Mouse (Mus musculus): ENCODE results near the gene Slc6a20a.

DNA sequence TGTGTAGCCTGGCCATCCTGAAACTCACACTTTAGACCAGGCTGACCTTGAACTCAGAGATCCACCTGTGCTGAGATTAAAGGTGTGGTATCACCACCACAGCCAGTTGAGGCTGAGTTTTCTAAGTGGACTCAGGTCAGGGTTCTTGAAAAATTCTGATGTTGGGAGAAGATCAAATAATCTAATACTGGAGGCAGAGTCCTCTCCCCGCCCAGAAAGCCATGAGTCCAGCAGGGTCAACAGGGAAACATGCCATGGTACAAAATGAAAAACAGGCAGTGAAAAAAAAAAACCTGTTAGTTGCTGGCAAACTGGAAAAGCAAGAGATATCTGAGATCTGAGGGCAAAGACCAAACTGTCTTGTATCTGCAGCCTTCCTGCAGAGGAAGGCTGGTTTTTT is 38.6 kb downstream of the Slc6a20a start:
- no peak for TF ChIP-seq POLR2A (IDR thresholded peaks at IDR 0.05; ENCODE audit: control insufficient read depth in 1 of 2, insufficient read depth in 1 of 2, low read depth in 1 of 2, low read length in 2 of 2, poor library complexity in 1 of 2)
- no peak for TF ChIP-seq SMC3 (IDR thresholded peaks at IDR 0.05; ENCODE audit: low read depth, low read length)
- no peak for TF ChIP-seq CTCF (IDR thresholded peaks at IDR 0.05 in 2 of 3, conservative IDR thresholded peaks at IDR 0.05 in 1 of 3; ENCODE audit: control insufficient read depth in 1 of 3, insufficient read depth in 1 of 3, low read depth in 2 of 3, low read length in 3 of 3, poor library complexity in 1 of 3, severe bottlenecking in 1 of 3)
- no peak for TF ChIP-seq NRF1 (IDR thresholded peaks at IDR 0.05; ENCODE audit: insufficient read depth, low read depth, low read length, poor library complexity, severe bottlenecking)
- TF ChIP-seq GATA1 (IDR thresholded peaks at IDR 0.05; ENCODE audit: low read depth, low read length): no peak
- TF ChIP-seq ZNF384 (IDR thresholded peaks at IDR 0.05; ENCODE audit: low read depth, low read length): peak; percentile 49; the same call in 1 of the 2 replicates
- TF ChIP-seq E2F4 (IDR thresholded peaks at IDR 0.05; ENCODE audit: borderline replicate concordance, low read depth, low read length): no peak
- no peak for TF ChIP-seq USF2 (IDR thresholded peaks at IDR 0.05; ENCODE audit: borderline replicate concordance in 1 of 2, insufficient read depth in 1 of 2, low read depth in 1 of 2, low read length in 2 of 2)
- TF ChIP-seq POLR2AphosphoS5 (IDR thresholded peaks at IDR 0.05; ENCODE audit: borderline replicate concordance, low read depth, low read length): no peak
- TF ChIP-seq USF1 (IDR thresholded peaks at IDR 0.05; ENCODE audit: low read depth, low read length): no peak
- no peak for TF ChIP-seq ZC3H11A (IDR thresholded peaks at IDR 0.05; ENCODE audit: low read depth, low read length)
- TF ChIP-seq MAFK (IDR thresholded peaks at IDR 0.05; ENCODE audit: borderline replicate concordance, low read depth, low read length): no peak
- TF ChIP-seq KAT2A (conservative IDR thresholded peaks at IDR 0.05; ENCODE audit: low read depth, low read length): no peak
- TF ChIP-seq CHD1 (IDR thresholded peaks at IDR 0.05; ENCODE audit: low read depth, low read length): no peak
